Mouse (Mus musculus) cortical plate, adult 2 months (tissue): ENCODE results near the gene Baz2b. TPM values are rescaled to one million over a fixed set of nuclear protein-coding genes. Genes with fewer than 3 reads are reported as not detected.

Experiments used
- H3K27ac ChIP-seq: fragments of 200-500 bp; 2 replicates; pipeline ENCODE4 v1.5.1; 2012; ENCODE audit warnings: low read length, control low read depth, inconsistent platforms; ENCODE audit not compliant: insufficient read depth
- H3K4me1 ChIP-seq: fragments of 200-500 bp; 2 replicates; pipeline ENCODE4 v1.6.1; 2011; ENCODE audit warnings: low read length; ENCODE audit not compliant: control insufficient read depth, insufficient read depth
- H3K4me3 ChIP-seq: fragments of 200-500 bp; 2 replicates; pipeline ENCODE4 v1.5.1; 2011; ENCODE audit warnings: mild to moderate bottlenecking, low read length, control low read depth; ENCODE audit not compliant: insufficient read depth
- CTCF ChIP-seq: fragments of 200-500 bp; IDR thresholded peaks from 2 replicates; pipeline ENCODE4 v1.5.1; 2011; ENCODE audit warnings: mild to moderate bottlenecking, control low read depth, low read length; ENCODE audit not compliant: insufficient read depth; ENCODE audit errors: extremely low read depth
- POLR2A ChIP-seq: fragments of 200-500 bp; IDR thresholded peaks from 2 replicates; pipeline ENCODE4 v1.6.1; 2011; ENCODE audit warnings: mild to moderate bottlenecking, low read length, control low read depth; ENCODE audit not compliant: insufficient read depth; ENCODE audit errors: extremely low read depth
- polyA plus RNA-seq: library from polyadenylated mRNA; depleted of rRNA; stranded (reverse); fragments of >200 nt; gene quantifications from 2 replicates; pipeline ENCODE4 v1.2.3, GENCODE M21; 2012

Gene Baz2b
- polyA plus RNA-seq, 1 experiment: 26.5 TPM

DNA sequence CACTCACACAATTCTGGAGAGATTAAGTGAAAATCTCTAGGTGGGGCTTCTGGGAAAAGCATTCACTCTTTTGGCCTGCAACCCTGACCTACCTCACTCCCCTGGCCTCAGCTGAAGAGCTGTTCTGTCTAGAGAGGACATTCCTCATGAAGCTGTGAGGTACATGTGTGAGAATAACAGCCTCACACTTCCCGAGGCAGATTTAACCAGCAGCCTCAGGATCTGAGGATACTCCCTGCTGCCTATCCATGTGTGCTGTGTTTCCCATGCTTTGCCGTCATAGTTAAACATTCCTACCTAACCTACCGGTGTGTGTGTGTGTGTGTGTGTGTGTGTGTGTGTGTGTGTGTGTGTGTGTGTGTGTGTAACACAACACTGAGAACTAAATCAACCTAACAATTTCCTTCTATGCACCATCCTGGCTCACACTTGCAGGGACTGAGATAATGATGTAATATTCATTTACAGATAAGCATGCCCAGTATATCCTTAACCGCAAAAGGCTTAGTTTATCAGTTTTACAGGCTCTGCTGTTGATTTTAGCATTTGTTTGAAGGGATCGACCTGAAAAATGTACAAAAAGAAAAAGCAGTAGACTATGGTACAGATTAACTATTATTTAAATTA is 206.5 kb downstream of the Baz2b start:
- no peak for TF ChIP-seq POLR2A
- no peak for TF ChIP-seq CTCF
- H3K4me1 ChIP-seq: no peaks in the 10 kb centered on the region
- no peak overlapping the region for H3K4me3 ChIP-seq

GRCm38 (mm10) chr2:60000268-60000667 is 209.4 kb downstream of the Baz2b start:
- no peak overlapping the region for H3K4me3 ChIP-seq
- H3K4me1 ChIP-seq: no peaks in the 10 kb centered on the region
- H3K27ac ChIP-seq: no peak overlapping the region
- no peak for TF ChIP-seq CTCF
- TF ChIP-seq POLR2A: no peak

More for the DNA sequence above, 206.5 kb downstream of the Baz2b start:
- no peak overlapping the region for H3K27ac ChIP-seq

DNA sequence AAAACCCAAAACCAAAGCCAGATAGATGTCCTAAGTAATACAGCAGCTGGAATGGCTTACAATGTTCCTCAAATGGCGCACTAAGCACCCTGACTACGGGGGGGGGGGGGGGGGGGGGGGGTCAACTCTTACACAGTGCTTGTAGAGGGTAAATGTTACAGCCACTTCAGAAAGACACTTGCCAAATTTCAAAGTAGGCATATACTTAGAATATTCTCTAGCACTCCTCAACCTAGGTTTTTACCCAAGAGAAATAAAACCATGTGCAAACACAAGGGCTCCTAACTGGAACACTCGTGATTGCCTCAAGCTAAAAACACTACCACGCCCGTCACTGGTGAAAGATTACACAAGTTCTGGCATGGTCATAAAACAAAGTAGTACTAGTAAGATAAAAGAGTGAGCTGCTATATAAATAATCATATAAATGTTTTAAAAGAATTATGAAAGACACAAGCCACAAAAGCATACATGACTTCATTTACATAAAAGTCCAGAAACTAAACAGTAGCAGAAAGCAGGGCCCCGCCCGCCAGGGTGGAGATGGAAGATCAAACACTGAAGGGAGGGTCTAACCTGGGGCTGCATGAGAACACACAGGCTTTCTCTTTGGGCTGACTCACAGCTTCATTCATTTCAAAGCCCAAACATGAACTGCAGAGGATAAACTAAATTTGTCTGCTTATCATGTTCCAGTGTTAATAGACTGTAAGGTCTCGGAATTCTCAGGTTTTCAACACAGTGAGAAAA is 212.0 kb downstream of the Baz2b start:
- Histone ChIP-seq H3K27ac (no peak overlapping the region), H3K4me3 (no peak overlapping the region), H3K4me1 (no peaks in the 10 kb centered on the region; the same call in 1 of the 2 replicates)
- no peak for TF ChIP-seq POLR2A
- no peak for TF ChIP-seq CTCF

DNA sequence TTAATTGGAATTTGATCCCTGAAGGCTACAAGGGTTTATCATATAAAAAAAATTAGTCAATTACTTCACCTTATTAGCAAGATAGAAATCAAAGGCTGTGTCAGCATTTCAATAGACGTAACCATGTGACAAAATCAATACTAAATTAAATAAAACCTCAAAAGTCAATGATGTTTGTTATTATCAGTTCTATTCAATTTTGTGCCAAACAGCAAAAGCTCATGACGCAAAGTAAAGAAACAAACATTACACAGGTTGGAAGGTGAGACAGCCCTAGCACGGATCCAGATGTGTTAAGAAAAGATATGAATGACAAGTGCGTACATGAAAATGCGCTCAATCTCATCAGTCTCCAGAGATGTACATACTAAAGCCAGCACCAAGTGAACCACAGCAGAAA is 212.7 kb downstream of the Baz2b start:
- Histone ChIP-seq H3K4me1 (no peaks in the 10 kb centered on the region; the same call in 1 of the 2 replicates), H3K4me3 (no peak overlapping the region), H3K27ac (no peak overlapping the region)
- TF ChIP-seq CTCF (no peak), POLR2A (no peak)

DNA sequence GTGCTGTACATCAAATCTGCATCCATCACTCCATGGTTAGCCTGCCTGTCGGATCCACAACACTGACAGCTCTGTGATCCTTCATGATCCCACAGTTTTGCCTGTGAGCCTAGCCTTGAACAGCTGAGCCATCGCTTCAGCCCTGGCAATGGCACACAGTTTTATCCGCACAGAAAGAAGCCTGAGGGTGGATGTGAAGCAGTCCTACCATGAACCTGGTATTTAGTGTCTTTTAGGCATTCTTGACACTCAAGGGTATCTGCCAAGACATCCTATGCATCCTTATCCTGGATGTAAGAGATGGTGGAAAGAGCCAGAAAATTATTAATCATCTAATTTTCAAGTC is 216.5 kb downstream of the Baz2b start:
- H3K4me1 ChIP-seq: no peaks in the 10 kb centered on the region; the same call in 1 of the 2 replicates
- no peak overlapping the region for H3K27ac ChIP-seq
- H3K4me3 ChIP-seq: no peak overlapping the region
- no peak for TF ChIP-seq CTCF
- TF ChIP-seq POLR2A: no peak

DNA sequence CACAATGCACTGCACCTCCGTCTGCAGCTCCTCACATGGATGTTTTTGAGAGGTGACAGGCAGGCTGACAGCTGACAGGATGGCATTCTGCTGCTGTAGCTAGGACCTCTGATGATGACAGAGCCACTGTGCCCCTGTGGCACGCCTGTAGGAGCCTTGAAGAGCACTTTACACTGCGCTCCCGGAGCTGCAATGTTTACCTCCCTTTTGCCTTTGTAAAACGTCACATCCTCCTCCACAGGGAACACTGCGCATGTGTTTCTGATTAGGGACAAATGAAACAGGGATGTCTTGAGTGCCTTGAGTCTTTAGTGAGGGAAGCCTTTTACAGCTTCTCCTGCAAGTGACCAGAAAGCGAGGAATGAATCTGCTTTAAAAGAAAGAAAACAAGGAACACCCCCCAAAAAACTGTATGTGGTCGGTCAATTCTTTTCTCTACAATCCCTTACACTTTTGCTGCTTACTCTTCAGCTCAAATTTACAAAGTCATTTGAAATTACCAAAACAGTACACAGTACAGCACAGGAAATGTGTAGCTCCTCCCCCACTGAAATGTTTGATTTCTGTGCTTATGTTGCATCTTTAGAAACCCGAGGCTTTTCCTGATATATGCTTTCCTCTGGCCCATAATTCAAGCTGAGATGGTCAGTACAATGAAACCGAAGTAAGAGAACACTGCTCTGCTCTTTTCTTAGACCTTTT is 217.0 kb downstream of the Baz2b start:
- no peak for TF ChIP-seq POLR2A
- TF ChIP-seq CTCF: no peak
- Histone ChIP-seq H3K4me3 (no peak overlapping the region), H3K4me1 (no peaks in the 10 kb centered on the region; the same call in 1 of the 2 replicates), H3K27ac (no peak overlapping the region)

GRCm38 (mm10) chr2:59991775-59992174 is 217.9 kb downstream of the Baz2b start:
- no peak overlapping the region for H3K27ac ChIP-seq
- H3K4me3 ChIP-seq: no peak overlapping the region
- no peak for TF ChIP-seq CTCF
- TF ChIP-seq POLR2A: no peak
- no peaks in the 10 kb centered on the region; the same call in 1 of the 2 replicates for H3K4me1 ChIP-seq

DNA sequence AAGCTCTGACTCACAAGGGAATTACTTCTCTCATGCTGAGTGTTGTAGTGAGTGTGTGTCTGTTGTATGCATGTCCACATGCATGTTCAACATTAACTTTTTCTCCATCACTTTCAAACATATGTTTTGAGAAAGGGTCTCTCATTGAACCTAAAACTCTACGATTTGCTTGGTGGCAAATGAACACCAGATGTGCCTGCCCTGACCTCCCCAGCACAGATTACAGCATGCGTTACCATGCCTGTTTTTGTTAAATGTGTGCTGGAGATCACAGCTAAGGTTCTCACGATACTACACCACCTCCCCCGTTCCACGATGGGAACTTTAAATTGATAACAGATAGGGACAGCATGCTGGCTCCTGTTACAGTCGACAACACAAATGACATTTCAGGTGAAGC is 222.1 kb downstream of the Baz2b start:
- no peaks in the 10 kb centered on the region for H3K4me1 ChIP-seq
- H3K27ac ChIP-seq: no peak overlapping the region
- TF ChIP-seq POLR2A (no peak), CTCF (no peak)
- H3K4me3 ChIP-seq: no peak overlapping the region

DNA sequence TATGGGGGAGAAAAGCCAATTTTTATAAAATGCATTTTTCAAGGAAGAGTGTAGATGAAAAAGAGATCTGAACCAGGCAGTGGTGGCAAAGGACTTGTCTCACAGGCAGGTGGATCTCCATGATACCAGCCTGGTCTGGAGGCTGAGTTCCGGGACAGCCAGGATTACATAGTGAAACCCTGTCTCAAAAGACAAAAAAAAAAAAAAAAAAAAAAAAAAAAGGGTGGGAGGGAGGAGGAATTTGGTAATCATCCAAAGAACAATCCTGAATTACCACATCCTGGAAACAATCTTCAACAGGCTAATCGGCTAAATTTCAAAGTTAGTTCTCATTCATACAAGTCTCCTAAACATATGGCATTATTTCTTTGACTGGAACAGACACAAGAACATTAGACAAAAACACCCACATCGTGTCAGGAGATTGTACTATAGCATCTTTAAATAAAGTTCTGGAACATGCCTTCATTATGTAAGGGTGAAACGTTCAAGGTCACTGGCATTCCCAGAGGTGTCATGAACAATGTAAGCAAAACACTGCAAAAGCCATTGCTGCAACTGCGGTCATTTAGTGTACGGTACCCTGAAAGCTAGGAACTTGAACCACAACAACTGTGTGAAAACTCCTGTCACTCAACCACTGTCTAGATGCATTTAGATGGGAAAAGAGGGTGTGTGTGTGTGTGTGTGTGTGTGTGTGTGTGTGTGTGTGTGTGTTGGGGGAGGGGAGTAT is 230.0 kb downstream of the Baz2b start:
- H3K4me1 ChIP-seq: peaks cover 2% of the 10 kb centered on the region; the same call in 1 of the 2 replicates
- H3K27ac ChIP-seq: no peak overlapping the region
- H3K4me3 ChIP-seq: no peak overlapping the region
- TF ChIP-seq POLR2A (no peak), CTCF (no peak)
